Mouse (Mus musculus): ENCODE measurements around the gene 3830406C13Rik.

GRCm38 (mm10) chr14:12345241-12345921 lies 61.4 kb downstream of the 3830406C13Rik start:
- TF ChIP-seq CTCF (IDR thresholded peaks at IDR 0.05) (no peak), EP300 (IDR thresholded peaks at IDR 0.05) (no peak)

Measured in lung, postnatal 0 days (tissue).